Mouse (Mus musculus): Measurements from ENCODE around the gene Gm20458.

GRCm38 (mm10) chr2:164504919-164505318 lies 44.2 kb downstream of the Gm20458 start:
- TF ChIP-seq FLI1 (IDR thresholded peaks at IDR 0.05; ENCODE audit: low read length) (no peak), GATA1 (IDR thresholded peaks at IDR 0.05; ENCODE audit: borderline replicate concordance, low read length) (no peak)

Data from megakaryocyte, embryonic 14.5 days (primary cell).